Mouse (Mus musculus) gastrocnemius, postnatal 10 days (tissue): ENCODE data around the gene Flt4. TPM values are rescaled to one million over a fixed set of nuclear protein-coding genes. Genes with fewer than 3 reads are reported as not detected.
"Not testable (repeated sequence)": the region's sequence is repeated elsewhere in the genome, so short reads cannot be mapped to it uniquely, and the experiment has no call there.

Experiments
- DNase-seq: peaks from one replicate; pipeline ENCODE4 v3.0.0; 2021; ENCODE audit warnings: mixed read lengths
- long read RNA-seq, 2 experiments: library from polyadenylated mRNA; stranded (forward); transcript quantifications; one replicate each; pipeline ENCODE4 v2.0.0; 2021
- total RNA-seq, 2 experiments: library from RNA; stranded (reverse); gene quantifications; 2 replicates each; pipeline ENCODE4 v1.2.3; 2021

The Flt4 gene
- total RNA-seq: 1 to 10 TPM; 4.2 to 5.8 TPM
- long read RNA-seq, experiment 1, partial matches to known transcripts: 1 of 2 reads
- long read RNA-seq, experiment 1, other reads (novel, unspliced or antisense): 1 of 2 reads
- long read RNA-seq, experiment 2, partial matches to known transcripts: 1 of 1 reads
- long read RNA-seq, experiment 2, other reads (novel, unspliced or antisense): 0 of 1 reads

- DNase-seq: not testable (repeated sequence)
These were observed at the start of gene Flt4 for GRCm38 (mm10) chr11:49608938-49609867. Flt4 (plus strand) TSS chr11:49609263.

- not testable (repeated sequence) for DNase-seq
These were observed 34.0 kb upstream of the Flt4 start for GRCm38 (mm10) chr11:49575054-49575453.

GRCm38 (mm10) chr11:49580452-49580851 is 28.6 kb upstream of the Flt4 start:
- DNase-seq: not testable (repeated sequence)

- no peak for DNase-seq
These were observed 18.9 kb upstream of the Flt4 start for GRCm38 (mm10) chr11:49590213-49590612.

- not testable (repeated sequence) for DNase-seq
These were observed 11.9 kb upstream of the Flt4 start for GRCm38 (mm10) chr11:49597149-49597548.

- DNase-seq: not testable (repeated sequence)
These were observed 757 bp upstream of the Flt4 start for GRCm38 (mm10) chr11:49608306-49608705.

GRCm38 (mm10) chr11:49609868-49610824 is 1.1 kb downstream of the Flt4 start:
- DNase-seq: not testable (repeated sequence)

- not testable (repeated sequence) for DNase-seq
These were observed 2.3 kb downstream of the Flt4 start for GRCm38 (mm10) chr11:49611349-49611748.

GRCm38 (mm10) chr11:49612154-49612553 is 3.1 kb downstream of the Flt4 start:
- no peak for DNase-seq

GRCm38 (mm10) chr11:49613349-49613748 is 4.3 kb downstream of the Flt4 start:
- no peak for DNase-seq

- no peak for DNase-seq
These were observed 7.0 kb downstream of the Flt4 start for GRCm38 (mm10) chr11:49615856-49616725.

GRCm38 (mm10) chr11:49618476-49618875 is 9.4 kb downstream of the Flt4 start:
- DNase-seq: no peak

- no peak for DNase-seq
These were observed 12.9 kb downstream of the Flt4 start for GRCm38 (mm10) chr11:49621953-49622352.

GRCm38 (mm10) chr11:49624156-49624555 is 15.1 kb downstream of the Flt4 start:
- DNase-seq: no peak

- DNase-seq: no peak
These were observed 16.8 kb downstream of the Flt4 start for GRCm38 (mm10) chr11:49625863-49626262.

- no peak for DNase-seq
These were observed 17.7 kb downstream of the Flt4 start for GRCm38 (mm10) chr11:49626748-49627147.

GRCm38 (mm10) chr11:49631154-49631553 is 22.1 kb downstream of the Flt4 start:
- no peak for DNase-seq

GRCm38 (mm10) chr11:49632256-49632655 is 23.2 kb downstream of the Flt4 start:
- no peak for DNase-seq

- no peak for DNase-seq
These were observed 25.0 kb downstream of the Flt4 start for GRCm38 (mm10) chr11:49634101-49634500.

- DNase-seq: no peak
These were observed 26.6 kb downstream of the Flt4 start for GRCm38 (mm10) chr11:49635671-49636070.

- DNase-seq: no peak
These were observed 27.4 kb downstream of the Flt4 start for GRCm38 (mm10) chr11:49636449-49636848.
